Mouse (Mus musculus) intestine, embryonic 14.5 days (tissue): ENCODE data around the gene Acot12. TPM values are rescaled to one million over a fixed set of nuclear protein-coding genes. Genes with fewer than 3 reads are reported as not detected.

Experiments used
- ATAC-seq: fragments of 200-750 bp; cut with Nextera tagmentation; replicated peaks from 2 replicates; pipeline ENCODE4 v1.8.0; 2017; ENCODE audit warnings: low read depth, moderate number of reproducible peaks, moderate TSS enrichment, moderate library complexity; ENCODE audit not compliant: low FRiP score, low TSS enrichment
- DNase-seq: peaks from one replicate; pipeline ENCODE4 v3.0.0-alpha.2; 2018; ENCODE audit warnings: low spot score
- H3K27ac ChIP-seq: fragments of 300-500 bp; sonication (generic); 2 replicates; pipeline ENCODE4 v1.5.1; 2014; ENCODE audit warnings: low read depth, mild to moderate bottlenecking, control low read depth
- H3K27me3 ChIP-seq: fragments of 300-500 bp; sonication (generic); replicated peaks from 2 replicates; pipeline ENCODE4 v1.6.1; 2014; ENCODE audit warnings: low read length, control low read depth; ENCODE audit not compliant: control insufficient read depth, insufficient read depth
- H3K36me3 ChIP-seq: fragments of 300-500 bp; sonication (generic); 2 replicates; pipeline ENCODE4 v1.6.1; 2014; ENCODE audit warnings: low read length, control low read depth; ENCODE audit not compliant: control insufficient read depth, insufficient read depth
- H3K4me1 ChIP-seq: fragments of 300-500 bp; sonication (generic); replicated peaks from 2 replicates; pipeline ENCODE4 v1.6.1; 2014; ENCODE audit warnings: low read length, control low read depth, mixed read lengths; ENCODE audit not compliant: control insufficient read depth, insufficient read depth
- H3K4me2 ChIP-seq: fragments of 300-500 bp; sonication (generic); 2 replicates; pipeline ENCODE4 v1.6.1; 2014; ENCODE audit warnings: low read length
- H3K4me3 ChIP-seq: fragments of 300-500 bp; sonication (generic); 2 replicates; pipeline ENCODE4 v1.5.1; 2014; ENCODE audit warnings: low read depth, low read length, control low read depth, mixed read lengths
- H3K9ac ChIP-seq: fragments of 300-500 bp; sonication (generic); 2 replicates; pipeline ENCODE4 v1.6.1; 2014; ENCODE audit warnings: mild to moderate bottlenecking, low read length
- H3K9me3 ChIP-seq: fragments of 300-500 bp; sonication (generic); 2 replicates; pipeline ENCODE4 v1.6.1; 2016; ENCODE audit warnings: low read length, control low read depth; ENCODE audit not compliant: control insufficient read depth
- WGBS: fragments of 180-500 bp; shearing (Covaris S2); extraction: QIAGEN DNeasy Blood & Tissue Kit; methylation state at CpG from one replicate; pipeline ENCODE4 v1.1.7; 2014; 5-methylcytosine and 5-hydroxymethylcytosine counted together
- microRNA-seq: library from miRNA; unstranded; fragments of <30 nt; microRNA quantifications from one replicate; pipeline ENCODE4, GENCODE M21; 2016
- polyA plus RNA-seq: library from polyadenylated mRNA; unstranded; fragments of >200 nt; fragmentation: Nextera tagmentation; extraction: Ambion mirVana; gene quantifications from 2 replicates; pipeline ENCODE4 v1.2.1, GENCODE M21; 2014

The Acot12 gene
- polyA plus RNA-seq, 1 experiment from 2014 or later, result 0.47 TPM

DNA sequence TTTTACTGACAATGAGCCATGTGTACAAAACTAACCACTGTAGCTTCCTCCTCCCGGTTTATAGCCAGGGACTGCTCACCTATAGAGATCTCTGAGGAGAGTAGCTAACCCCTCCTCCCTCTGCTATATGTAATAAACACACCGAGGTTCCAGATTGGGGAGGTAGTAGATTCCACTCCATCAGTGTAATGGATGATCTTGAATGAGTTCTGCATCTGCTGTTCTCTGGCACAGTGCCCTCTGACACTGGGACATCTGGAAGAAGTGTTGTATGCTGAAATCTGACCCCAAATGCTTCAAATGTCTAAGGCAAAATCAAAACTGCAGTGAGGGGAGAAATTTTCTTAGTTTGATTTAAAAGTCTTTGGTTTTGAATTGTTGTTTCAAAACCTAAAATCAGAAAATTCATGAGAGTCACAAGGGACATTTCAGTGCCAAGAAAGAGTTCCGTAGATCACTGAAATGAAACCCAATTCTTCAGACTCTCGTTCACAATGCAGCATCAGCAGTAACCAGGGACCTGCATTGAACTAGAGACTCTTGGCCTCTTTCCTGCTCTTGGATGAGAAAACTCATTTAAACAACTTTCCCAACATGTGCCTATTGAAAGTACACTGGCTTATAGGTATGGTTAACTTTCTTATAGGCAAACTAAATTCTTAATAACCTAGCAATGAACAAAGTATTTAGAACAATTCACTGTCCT, 83.7 kb downstream of the Acot12 start:
- H3K9me3 ChIP-seq, result no peaks in the 10 kb centered on the region
- H3K27me3 ChIP-seq, result no peaks in the 10 kb centered on the region
- H3K4me1 ChIP-seq, result no peaks in the 10 kb centered on the region; the same call in 1 of the 2 replicates
- no peak overlapping the region for H3K4me2 ChIP-seq
- DNase-seq (no peak), ATAC-seq (no peak)
- 51% methylated on average over 4 of the region's 4 CpGs for WGBS
- H3K4me3 ChIP-seq, result no peak overlapping the region
- no peaks in the 10 kb centered on the region for H3K36me3 ChIP-seq
- H3K9ac ChIP-seq, result no peak overlapping the region
- no peak overlapping the region for H3K27ac ChIP-seq

DNA sequence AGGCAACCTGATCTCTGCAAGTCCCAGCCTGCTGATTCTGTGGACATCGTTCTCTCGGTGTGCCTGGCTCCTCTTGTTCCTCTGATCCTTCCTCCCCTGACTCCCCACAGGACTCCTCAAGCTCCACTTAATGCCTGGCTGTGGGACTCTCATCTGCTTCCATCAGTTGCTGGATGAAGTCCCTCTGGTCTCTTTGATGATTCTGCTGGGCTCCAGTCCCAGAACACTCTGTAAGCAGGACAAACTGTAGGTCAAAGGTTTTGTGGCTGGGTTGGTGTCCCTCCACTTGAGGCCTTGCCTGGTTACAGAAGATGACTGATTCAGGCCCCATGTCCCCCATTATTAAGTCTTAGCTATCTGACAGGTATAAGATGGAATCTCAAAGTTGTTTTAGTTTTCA, 84.8 kb downstream of the Acot12 start:
- H3K4me1 ChIP-seq, result no peaks in the 10 kb centered on the region; the same call in 1 of the 2 replicates
- no peaks in the 10 kb centered on the region for H3K9me3 ChIP-seq
- H3K4me2 ChIP-seq, result no peak overlapping the region
- WGBS, result 95% methylated on average over 2 of the region's 2 CpGs
- DNase-seq, result no peak
- no peaks in the 10 kb centered on the region for H3K36me3 ChIP-seq
- no peak for ATAC-seq
- H3K27me3 ChIP-seq, result no peaks in the 10 kb centered on the region
- no peak overlapping the region for H3K9ac ChIP-seq
- no peak overlapping the region for H3K27ac ChIP-seq
- H3K4me3 ChIP-seq, result no peak overlapping the region

DNA sequence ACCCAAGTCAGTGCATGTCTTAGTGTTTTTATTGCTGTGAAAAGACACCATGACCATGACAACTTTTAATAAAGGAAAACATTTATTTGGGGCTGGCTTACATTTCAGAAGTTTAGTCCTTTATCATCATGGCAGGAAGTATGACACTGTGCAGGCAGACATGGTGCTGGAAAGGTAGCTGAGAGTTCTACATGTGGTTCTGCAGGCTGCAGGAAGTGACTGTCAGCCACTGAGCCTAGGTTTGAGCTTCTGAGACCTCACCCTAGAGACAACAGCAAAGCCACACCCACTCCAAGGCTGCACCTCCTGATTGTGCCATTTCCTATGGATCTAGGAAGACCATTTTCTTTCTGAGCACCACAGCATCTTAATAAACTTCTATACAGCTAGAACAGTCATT, 86.6 kb downstream of the Acot12 start:
- no peak overlapping the region for H3K4me3 ChIP-seq
- H3K36me3 ChIP-seq, result no peaks in the 10 kb centered on the region
- no peaks in the 10 kb centered on the region; the same call in 1 of the 2 replicates for H3K4me1 ChIP-seq
- H3K9me3 ChIP-seq, result no peaks in the 10 kb centered on the region
- no peak overlapping the region for H3K4me2 ChIP-seq
- H3K27me3 ChIP-seq, result no peaks in the 10 kb centered on the region
- H3K27ac ChIP-seq, result no peak overlapping the region
- H3K9ac ChIP-seq, result no peak overlapping the region
- no peak for ATAC-seq
- DNase-seq, result no peak

Small RNA genes within 50 kb of the gene (microRNA-seq; reads per million reads assigned to microRNA genes)
- gene Gm27656, result not detected

Other genes starting within 250 kb of the Acot12 start
- gene Zcchc9, start 66.2 kb downstream of the Acot12 start, polyA plus RNA-seq, result 30.2 and 30.6 TPM in 2 replicates
- 0.55 and 0.67 TPM in 2 replicates for gene Ckmt2, start 135.4 kb downstream of the Acot12 start, polyA plus RNA-seq